Mouse (Mus musculus) cerebellum, postnatal 10 days (tissue): ENCODE data around the gene Btnl2.
"Not testable (repeated sequence)": the region's sequence is repeated elsewhere in the genome, so short reads cannot be mapped to it uniquely, and the experiment has no call there.

Experiments used
- DNase-seq, 2 experiments: peaks; one replicate each; pipeline ENCODE4 v3.0.0; 2021; ENCODE audit warnings: mixed read lengths in 2 of 2

Gene Btnl2

DNA sequence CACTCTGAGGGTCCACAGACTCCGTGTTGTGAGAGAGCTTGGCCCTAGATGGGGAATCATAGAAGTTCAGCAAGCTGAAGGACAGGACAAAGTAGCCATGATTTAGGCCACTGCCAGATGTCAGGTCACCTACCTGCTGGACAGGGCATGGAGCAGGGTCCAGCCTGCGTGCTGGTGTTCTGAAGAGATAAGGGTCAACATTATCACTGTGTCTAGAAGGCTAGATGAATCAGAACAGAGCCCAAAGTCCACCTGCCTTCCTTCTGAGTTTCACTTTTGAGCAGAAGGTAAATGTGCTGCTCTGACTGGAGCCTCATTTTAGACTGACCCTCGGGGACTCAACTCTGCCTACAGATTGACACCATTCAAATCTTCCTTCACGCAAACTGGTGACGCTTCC is at the start of gene Btnl2:
Gene Btnl2, plus strand, starts transcription at position 284 of the 400 bp plus-strand sequence.
- DNase-seq, result no peak

DNA sequence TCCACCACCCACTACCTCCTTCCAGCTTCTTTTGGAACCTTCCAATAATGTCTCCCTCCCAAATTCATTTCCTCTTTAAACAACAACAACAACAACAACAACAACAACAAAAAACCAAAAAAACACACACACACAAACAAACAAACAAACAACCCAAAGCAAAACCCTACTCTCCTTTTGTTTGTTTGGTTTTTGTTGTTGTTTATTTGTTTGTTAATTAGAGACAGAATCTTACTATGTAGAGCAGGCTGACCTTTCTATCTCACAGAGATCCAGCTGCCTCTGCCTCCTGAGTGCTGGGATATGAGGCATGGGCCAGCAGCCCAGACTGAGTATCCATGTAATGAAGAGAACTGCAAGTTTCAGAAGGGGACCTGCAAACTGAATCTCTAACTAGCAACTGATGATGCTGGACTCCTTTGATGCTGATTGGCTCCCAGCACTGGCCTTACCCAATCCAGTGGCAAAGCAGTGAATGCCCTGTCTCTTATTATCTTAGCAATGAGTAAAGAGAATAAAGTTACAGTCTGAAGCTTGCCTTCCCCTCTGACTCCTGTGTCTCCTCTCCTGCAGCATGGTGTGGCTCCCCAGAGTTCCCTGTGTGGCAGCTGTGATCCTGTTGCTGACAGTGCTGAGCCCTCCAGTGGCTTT is 49.1 kb upstream of the Btnl2 start, which contains the start of gene H2-Eb1:
Gene H2-Eb1, plus strand, starts transcription at position 488 of the 651 bp plus-strand sequence.
- peak; percentile 90 to 92 for DNase-seq

DNA sequence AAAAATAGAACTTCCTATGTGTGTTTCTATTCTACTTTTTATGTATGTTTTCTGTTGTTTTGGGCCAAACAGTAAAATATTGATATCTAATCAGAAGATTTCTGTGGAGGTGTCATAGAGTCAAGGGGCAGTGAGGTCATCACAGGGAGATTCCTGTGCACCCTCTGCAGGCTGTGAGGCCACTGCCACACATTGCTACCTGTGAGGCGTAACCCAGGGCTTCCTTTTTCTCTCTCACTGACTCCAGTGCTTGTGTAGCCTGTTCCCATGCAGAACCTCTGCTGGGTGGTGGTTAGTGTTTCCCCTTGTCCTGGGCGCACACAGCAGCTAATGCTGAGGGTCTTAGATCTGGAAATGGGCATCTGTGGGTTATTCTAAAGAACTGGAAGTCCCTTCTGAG is 48.2 kb upstream of the Btnl2 start:
- DNase-seq, result no peak

DNA sequence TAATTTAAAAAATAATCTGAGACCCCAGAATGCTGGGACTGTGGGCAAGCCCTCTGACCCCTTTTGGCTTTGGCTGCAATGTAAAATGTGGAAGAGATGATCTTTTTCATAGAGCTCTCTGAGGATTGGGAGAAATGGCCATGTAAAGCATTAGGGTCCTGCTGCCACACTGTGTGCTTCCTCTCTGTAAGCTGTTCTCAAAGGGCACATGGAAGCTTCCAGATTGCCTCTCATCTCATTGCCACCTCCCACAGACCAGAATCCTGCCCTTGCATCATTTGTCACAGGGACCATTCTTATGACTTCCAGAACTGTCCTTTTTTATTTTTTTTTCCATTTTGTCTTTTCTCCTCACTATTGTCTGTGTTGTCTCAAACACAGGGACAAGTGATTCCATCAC is 47.4 kb upstream of the Btnl2 start:
- no peak for DNase-seq

DNA sequence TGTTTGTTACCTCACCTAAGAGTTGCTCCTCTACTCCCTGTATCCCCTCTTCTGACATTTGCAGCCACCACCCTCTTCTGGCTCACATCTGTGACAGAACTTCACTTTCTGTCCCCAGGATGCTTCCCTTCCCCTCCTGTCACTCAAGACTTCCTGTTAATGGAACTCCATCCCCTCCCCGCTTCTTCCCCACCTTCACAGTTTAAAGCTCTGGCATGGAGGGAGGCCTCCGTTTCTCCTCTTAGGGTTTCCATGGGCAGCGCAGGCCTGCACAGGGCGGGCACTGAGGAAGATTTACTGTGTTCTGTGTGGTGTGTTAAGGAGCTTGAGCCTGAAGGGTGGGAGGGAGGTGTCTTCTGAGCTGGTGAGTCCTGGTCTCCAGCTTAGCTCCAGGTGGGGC is 46.5 kb upstream of the Btnl2 start:
- no peak for DNase-seq

DNA sequence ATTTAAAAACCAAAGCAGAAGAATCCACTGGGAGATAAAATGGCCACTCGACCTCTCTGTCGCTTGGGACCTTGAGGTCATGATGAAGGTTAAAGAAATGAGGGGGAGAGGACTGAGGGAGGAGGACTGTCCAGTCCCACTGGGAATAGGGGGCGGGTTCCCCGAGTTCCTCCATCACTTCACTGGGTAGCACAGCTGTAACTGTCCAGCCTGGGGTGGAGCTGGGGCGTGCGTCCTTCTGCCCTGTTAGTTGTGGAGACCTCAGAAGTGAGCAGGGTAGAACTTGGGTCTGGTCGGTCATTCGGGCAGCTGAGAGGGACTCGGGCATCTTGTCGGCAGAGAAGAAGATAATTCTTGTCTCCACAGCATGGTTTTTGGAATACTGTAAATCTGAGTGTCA is 45.4 kb upstream of the Btnl2 start:
- no peak for DNase-seq

DNA sequence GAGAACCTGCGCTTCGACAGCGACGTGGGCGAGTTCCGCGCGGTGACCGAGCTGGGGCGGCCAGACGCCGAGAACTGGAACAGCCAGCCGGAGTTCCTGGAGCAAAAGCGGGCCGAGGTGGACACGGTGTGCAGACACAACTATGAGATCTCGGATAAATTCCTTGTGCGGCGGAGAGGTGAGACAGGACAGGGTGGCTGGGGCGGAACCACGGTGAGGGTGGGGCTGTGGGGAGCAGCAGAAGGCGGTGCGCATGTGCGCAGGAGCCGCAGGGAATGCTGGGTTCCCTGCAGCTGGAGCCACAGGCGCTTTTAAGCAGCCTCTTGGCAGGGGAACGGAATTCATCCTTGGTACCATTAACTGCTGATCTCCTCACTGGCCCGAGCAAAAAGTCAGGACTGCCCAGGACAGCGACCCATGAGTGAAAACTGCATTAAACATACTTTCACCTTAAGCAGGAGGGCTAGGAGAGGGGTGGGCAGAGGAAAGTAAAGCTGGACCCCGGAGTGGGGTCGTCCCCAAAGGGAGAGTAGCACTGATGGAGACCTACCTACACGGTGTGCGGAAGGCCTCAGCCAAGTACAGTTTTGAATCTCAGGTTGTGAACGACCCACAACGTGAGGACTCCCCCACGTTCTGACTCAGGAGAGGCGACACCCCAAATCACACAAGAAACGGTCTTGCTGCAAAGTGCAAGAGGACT is 44.8 kb upstream of the Btnl2 start:
- peak; percentile 74 to 82 for DNase-seq

DNA sequence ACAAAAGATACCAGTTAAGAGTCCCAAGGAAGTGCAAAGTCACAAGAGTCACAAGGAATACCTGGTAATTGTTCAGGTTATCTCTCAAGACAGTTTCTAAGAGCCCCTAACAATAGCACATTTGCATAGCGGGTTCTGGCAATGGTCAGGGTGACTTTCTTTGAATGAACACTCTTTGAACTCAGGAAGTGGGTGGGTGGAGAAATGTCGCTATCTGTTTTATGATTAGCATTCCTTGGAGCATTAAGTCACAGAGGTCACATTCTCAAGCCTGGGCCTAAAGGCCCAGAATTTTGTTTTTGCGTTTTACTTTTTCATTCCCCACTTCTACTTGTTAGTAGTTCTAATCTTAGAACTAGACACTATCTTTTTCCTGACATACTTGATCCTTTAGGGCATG is 44.1 kb upstream of the Btnl2 start:
- DNase-seq, result not testable (repeated sequence)

DNA sequence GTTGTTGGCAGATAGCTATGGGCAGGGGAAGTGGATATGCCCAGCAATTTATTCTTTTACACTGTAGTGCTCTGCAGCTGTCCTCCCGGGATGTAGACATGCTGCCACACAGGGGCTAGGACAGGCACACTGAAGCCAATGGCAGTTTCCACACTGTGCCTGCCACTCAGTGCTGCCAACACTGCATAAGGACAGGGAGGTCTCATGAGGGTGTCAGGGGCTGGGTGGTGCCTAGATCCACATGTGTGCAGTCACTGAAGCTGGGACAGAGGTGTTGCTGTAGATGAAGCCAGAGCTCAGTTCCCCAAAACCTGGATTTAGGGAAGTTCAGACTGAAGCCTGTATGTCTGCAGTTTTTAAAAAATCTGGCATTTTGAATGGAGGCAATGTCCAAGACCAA is 42.4 kb upstream of the Btnl2 start:
- no peak for DNase-seq

DNA sequence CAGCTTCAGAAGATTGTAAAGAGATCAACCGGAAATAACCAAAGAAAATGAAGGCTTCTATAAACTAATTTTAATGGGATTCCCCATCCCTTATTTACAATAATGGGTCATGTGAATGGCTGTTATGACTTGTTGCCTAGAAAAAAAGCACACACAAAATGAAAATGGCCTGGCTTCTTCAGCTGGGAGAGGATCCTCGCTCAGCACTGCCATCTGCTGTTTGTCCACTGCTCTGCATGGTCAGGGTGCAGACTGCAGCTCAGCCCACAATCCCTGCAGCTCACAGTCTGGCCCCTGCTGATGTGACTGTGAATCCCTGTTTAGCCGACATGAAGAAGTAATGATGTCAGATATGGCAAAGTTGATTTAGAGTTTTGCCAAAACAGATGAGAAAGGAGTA is 41.2 kb upstream of the Btnl2 start:
- DNase-seq, result peak; percentile 89 to 91

DNA sequence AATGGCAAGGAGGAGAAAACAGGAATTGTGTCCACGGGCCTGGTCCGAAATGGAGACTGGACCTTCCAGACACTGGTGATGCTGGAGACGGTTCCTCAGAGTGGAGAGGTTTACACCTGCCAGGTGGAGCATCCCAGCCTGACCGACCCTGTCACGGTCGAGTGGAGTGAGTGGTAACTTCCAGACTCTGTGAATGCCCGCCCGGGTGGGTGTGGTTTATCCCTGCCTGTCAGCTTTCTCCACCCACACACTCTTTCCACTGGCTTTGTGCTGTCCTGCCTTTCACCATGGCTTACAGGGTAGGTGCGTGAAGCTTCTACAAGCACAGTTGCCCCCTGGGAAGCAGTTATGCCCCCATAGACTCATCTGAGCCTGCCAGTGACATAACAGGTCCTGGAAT is 40.3 kb upstream of the Btnl2 start:
- DNase-seq, result no peak

DNA sequence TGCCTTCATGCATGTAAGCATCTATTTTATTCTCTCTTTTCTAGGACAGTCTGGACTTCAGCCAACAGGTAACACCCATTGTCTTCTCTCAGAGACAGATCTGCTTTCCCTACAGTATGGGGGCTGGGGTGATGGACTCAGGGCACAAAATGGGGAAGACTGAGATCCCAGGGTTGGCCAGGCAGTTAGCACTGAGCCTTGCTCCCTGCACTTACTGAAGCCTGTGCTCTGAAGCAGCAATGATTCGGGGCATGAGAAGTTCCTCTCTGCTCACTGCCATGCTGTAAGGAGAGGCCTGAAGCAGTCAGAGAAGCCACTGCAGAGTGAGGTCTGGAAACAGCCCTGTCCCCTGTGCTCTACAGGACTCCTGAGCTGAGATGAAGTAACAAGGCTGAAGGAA is 39.1 kb upstream of the Btnl2 start:
- DNase-seq, result no peak

DNA sequence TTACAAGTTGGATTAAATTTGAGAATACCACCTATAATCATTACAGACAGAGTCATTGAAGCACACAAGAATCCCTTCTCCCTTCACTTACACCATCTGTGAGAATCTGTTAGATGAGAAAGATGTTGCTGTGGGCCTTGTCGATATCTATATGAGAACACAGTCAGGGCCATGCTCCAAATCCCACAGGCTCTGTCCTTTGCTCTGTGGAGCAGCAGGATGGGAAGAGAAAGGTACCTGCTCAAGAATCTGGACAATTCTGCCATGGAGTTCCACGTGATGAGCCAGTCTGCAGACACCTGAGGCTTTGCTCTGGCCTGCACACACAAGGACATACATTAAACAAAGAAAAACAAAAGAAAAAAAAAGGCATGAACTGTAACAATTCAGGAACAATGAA is 37.9 kb upstream of the Btnl2 start:
- no peak for DNase-seq

DNA sequence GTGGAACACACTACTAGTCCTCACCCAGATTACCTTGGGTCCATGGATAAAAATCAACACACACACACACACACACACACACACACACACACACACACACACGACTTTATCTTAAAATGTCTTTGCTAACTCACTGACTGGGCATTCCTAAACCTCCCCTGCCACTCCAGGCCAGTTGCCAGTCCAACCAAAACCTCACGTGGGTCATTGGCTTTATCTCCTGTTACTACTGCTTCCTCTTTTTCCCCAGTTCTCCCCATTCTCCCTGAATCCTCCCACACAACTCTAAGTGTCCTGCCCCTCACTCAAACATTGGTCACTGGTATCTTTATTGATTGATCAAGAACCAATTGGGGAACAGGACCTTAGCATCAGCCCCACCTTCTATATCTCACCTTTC is 37.3 kb upstream of the Btnl2 start:
- DNase-seq, result no peak

DNA sequence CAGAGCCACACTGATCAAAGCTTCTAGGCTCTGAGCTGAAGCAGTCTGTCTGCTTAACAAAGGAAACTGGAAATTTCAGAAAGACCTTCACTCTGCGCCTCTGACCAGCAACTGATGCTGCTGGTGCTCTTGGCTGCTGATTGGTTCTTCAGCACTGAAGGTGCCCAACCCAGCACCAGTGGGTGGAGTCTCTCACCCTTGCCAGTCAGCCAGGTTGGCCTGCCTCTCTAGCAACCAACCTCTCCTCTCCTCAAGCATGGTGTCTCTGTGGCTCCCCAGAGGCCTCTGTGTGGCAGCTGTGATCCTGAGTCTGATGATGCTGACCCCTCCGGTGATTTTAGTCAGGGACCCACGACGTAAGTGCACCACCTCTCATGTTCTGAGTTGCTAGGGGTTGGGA is 29.2 kb upstream of the Btnl2 start, which contains the start of gene H2-Eb2:
Gene H2-Eb2, plus strand, starts transcription at position 230 of the 400 bp plus-strand sequence.
- DNase-seq, result peak; percentile 26 to 44

DNA sequence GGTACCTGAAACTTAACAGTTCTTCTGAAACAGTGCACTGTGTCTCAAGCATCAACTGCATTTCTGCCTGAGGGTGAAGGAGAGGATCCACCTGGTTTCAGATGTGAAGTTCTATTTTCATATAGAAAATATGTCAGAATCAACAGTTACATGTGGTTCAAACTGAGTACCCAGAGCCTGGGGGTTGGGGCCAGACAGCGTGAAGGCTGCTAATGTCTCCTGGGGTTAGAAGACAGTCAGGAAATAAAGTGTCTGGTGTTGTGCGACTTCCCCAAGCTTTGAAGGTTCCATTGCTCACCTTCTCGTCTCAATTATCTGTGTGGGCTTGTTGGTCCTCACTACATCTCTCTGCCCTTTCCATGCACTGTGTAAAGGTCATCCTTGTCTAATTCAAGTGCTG is 28.2 kb upstream of the Btnl2 start:
- DNase-seq, result no peak

DNA sequence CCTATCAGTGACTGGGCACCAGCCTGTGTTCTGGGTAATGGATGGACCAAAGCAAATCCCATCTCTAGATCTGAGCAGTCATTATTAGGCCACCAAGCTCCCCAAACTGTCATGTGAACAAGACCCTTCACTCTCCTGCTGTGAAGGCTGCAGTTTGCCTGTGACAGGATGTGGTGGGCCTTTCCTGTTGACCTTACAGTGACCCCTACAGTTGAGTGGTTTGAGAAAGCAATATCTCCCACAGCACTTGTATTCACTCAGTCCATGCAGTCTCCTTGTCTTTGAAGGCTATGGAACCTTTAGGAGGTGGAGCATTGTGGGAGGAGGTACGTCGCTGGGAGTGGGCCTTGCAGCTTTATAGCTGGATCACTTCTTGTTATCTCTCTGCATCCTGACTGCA is 24.8 kb upstream of the Btnl2 start:
- DNase-seq, result no peak

DNA sequence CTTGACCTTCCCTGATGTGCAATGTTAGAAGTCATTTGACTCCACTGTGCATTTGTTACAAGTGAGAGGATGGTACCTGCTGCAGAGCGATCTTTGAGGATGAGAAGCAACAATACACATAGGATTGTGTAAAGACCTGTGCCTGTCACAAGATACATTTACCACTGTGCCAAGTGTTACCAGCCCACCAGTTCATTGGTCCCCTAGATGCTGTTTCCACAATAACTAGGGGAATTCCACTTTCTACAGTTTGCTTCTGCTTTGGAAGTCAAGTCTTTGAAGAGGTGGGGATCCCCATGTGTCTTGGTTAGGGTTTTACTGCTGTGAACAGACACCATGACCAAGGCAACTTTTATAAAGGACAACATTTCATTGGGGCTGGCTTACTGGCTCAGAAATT is 23.4 kb upstream of the Btnl2 start:
- DNase-seq, result no peak

DNA sequence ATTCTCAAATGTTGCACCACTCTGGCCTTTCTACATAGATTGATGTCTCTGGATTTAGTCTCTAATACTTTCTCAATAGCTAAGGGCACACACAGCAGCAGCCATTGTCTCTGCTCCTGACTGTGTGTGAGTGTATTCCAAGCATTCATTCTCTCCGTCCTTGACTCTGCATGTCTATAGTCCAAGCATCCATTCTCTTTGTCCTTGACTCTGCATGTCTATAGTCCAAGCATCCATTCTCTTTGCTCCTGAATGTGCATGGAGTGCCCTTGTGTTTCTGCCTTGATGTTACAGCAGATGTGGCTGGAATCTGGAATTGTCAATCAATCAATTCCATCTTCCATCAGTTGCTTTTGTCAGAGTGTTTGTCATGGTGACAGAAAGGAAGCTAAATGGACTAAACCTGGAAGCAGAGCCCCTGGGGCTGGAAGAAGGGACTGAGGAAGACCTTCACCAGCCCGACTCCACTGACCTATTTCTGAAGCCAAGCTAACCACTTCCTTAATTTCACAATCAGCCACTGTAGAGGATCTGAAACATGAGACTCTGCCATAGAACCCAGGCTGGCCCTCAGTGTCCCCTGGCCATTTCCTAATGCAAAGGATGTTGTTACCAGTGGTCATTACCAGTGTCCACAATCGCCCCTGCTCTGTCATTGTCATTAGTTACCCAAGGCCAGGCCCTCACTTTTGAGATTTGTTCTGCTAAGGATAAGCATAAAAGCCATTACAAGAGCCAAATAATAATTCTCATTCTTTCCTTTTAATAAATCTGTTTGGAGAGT is 13.8 kb upstream of the Btnl2 start:
- no peak for DNase-seq

DNA sequence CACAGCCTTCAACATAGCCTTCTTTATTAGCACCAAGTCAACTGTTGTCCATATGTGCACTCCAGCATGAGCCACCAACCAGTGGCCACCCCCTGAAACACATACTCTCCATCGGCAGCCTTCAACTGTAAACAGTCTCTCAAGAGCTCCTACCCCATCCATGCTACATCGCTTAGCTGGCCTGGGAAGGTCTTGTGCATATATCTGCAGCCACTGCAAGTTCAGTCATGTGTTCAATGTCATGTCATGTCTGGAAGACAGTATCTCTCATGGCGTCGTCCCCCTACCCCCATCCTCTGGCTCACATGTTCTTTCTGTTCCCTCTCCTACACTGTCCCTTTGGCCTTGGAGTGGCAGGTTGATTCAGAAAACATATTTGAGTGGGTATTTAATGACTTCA is 9.7 kb upstream of the Btnl2 start:
- no peak for DNase-seq

DNA sequence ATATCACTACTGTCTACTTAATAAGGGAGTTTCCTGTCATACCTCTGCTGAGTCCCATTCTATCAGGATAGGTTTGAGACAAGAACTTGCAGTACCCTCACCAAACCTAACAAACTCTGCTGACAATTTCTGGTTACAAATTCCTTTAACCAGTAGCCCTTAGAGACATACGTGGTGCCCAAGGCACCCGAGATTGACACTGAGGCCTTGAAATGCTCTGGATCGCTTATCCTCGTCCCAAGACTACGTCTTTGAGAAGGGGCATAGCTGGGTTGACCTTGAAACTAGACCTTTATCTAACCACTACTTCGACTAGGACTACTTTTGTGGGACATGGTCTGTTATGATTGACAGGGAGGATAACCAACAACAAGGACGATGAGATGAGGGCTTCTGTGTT is 9.1 kb upstream of the Btnl2 start:
- DNase-seq, result no peak

DNA sequence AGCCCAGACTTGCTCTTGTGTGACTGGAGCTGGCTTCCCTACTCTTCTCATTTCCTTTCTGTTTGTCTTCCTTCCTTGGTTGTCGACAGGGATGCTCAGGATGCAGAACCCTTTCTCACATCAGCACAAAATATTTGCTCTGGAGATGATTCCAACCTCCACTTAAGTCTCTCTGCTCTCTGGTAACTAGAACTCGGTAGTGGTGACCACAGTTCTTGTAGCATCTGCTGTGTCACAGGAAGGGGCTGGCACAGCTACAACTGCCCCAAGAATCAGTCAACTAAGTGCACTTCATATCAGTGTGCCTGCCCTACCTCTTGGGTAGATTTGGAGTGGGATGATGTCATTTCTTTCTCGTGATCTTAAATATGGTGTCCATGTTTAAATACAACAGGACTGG is 8.6 kb upstream of the Btnl2 start:
- DNase-seq, result no peak

DNA sequence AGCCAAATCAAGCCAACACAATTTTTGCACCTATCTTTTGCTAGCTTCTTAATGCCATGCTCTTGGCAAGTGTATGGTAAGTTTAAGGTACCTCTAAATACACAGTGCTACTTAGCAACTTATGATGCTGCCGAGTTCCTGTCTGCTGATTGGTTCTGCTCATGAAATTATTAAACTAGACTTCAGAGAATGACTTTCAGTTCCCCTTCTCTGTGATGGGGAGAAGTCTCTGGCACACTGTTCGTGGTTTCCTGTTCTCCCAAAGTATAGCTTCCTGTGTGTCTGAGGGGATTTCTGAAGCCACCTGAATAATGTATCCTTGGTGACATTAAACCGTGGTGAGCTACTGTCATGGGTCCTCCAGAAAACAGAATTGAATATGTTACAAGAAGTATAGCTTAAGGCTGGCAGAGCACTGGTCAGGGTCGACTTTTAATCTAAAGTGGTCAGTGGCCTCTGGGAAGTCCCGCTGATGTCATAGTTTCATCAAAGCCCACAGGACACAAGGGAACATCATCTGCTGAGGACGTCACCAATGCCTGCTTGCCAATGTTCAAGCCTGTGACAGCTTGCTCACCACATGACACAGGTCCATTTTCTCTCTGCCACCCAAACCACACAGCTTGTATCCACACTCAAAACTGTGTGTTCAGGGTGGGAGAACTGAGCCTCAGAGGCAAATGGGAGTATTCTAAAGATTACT is 6.9 kb upstream of the Btnl2 start:
- peak; percentile 70 to 73 for DNase-seq
